Mouse (Mus musculus) MEL (cell line): ENCODE measurements around the gene Ybx2.

Experiments used
- BHLHE40 ChIP-seq: IDR thresholded peaks from 2 replicates; pipeline ENCODE4 v1.6.1; 2012; ENCODE audit warnings: low read depth, mild to moderate bottlenecking, inconsistent platforms, low read length, improper control_type of control experiment, borderline replicate concordance
- CHD2 ChIP-seq: IDR thresholded peaks from 2 replicates; pipeline ENCODE4 v1.6.1; 2011; ENCODE audit warnings: low read length, improper control_type of control experiment
- CTCF ChIP-seq, 3 experiments: IDR thresholded peaks in 2 of 3; conservative IDR thresholded peaks in 1 of 3; 2 replicates each; pipeline ENCODE4 v1.5.1; 2011 to 2012; ENCODE audit warnings: low read length in 3 of 3, low read depth in 2 of 3, mild to moderate bottlenecking in 2 of 3, improper control_type of control experiment in 1 of 3, inconsistent platforms in 1 of 3, mixed read lengths in 1 of 3, moderate library complexity in 1 of 3; ENCODE audit not compliant: control insufficient read depth in 1 of 3, insufficient read depth in 1 of 3, poor library complexity in 1 of 3, severe bottlenecking in 1 of 3
- E2F4 ChIP-seq: IDR thresholded peaks from 2 replicates; pipeline ENCODE4 v1.6.1; 2011; ENCODE audit warnings: low read depth, low read length, improper control_type of control experiment, borderline replicate concordance
- EP300 ChIP-seq, 2 experiments: IDR thresholded peaks; 2 replicates each; pipeline ENCODE4 v1.6.1; 2011; ENCODE audit warnings: improper control_type of control experiment in 2 of 2, low read length in 2 of 2, low read depth in 1 of 2, mild to moderate bottlenecking in 1 of 2
- GATA1 ChIP-seq: IDR thresholded peaks from 2 replicates; pipeline ENCODE4 v1.6.1; 2011; ENCODE audit warnings: low read depth, low read length, improper control_type of control experiment
- HCFC1 ChIP-seq: IDR thresholded peaks from 2 replicates; pipeline ENCODE4 v1.6.1; 2012; ENCODE audit warnings: low read depth, mild to moderate bottlenecking, inconsistent platforms, low read length, improper control_type of control experiment, moderate library complexity
- MAFK ChIP-seq: IDR thresholded peaks from 2 replicates; pipeline ENCODE4 v1.6.1; 2011; ENCODE audit warnings: low read depth, mild to moderate bottlenecking, low read length, improper control_type of control experiment, borderline replicate concordance
- MAX ChIP-seq: IDR thresholded peaks from 2 replicates; pipeline ENCODE4 v1.6.1; 2011; ENCODE audit warnings: low read length, improper control_type of control experiment
- MXI1 ChIP-seq: IDR thresholded peaks from 2 replicates; pipeline ENCODE4 v1.6.1; 2011; ENCODE audit warnings: mild to moderate bottlenecking, low read depth, low read length, improper control_type of control experiment
- NELFE ChIP-seq: IDR thresholded peaks from 2 replicates; pipeline ENCODE4 v1.6.1; 2011; ENCODE audit warnings: low read depth, low read length, improper control_type of control experiment
- POLR2AphosphoS5 ChIP-seq: IDR thresholded peaks from 2 replicates; pipeline ENCODE4 v1.6.1; 2012; ENCODE audit warnings: low read depth, borderline replicate concordance, mild to moderate bottlenecking, inconsistent platforms, low read length, moderate library complexity, mixed read lengths
- TCF12 ChIP-seq: IDR thresholded peaks from 2 replicates; pipeline ENCODE4 v1.6.1; 2014; ENCODE audit warnings: low read depth, mild to moderate bottlenecking, inconsistent platforms, low read length, improper control_type of control experiment, moderate library complexity
- ZC3H11A ChIP-seq: IDR thresholded peaks from 2 replicates; pipeline ENCODE4 v1.6.1; 2012; ENCODE audit warnings: low read depth, mild to moderate bottlenecking, inconsistent platforms, low read length, improper control_type of control experiment

GRCm38 (mm10) chr11:69970775-69971174 lies 35.2 kb downstream of the Ybx2 start:
- TF ChIP-seq NELFE, result no peak
- no peak for TF ChIP-seq EP300 (IDR thresholded peaks at IDR 0.05; ENCODE audit: low read depth in 1 of 2, low read length in 2 of 2)
- TF ChIP-seq HCFC1, result no peak
- TF ChIP-seq CTCF (IDR thresholded peaks at IDR 0.05 in 2 of 3, conservative IDR thresholded peaks at IDR 0.05 in 1 of 3; ENCODE audit: control insufficient read depth in 1 of 3, insufficient read depth in 1 of 3, low read depth in 2 of 3, low read length in 3 of 3, poor library complexity in 1 of 3, severe bottlenecking in 1 of 3), result no peak
- TF ChIP-seq MXI1, result no peak
- no peak for TF ChIP-seq MAFK
- no peak for TF ChIP-seq BHLHE40
- no peak for TF ChIP-seq ZC3H11A
- TF ChIP-seq MAX, result no peak
- no peak for TF ChIP-seq CHD2
- TF ChIP-seq GATA1, result no peak
- TF ChIP-seq TCF12, result no peak
- no peak for TF ChIP-seq POLR2AphosphoS5
- TF ChIP-seq E2F4, result no peak
